17 mouse cellular contexts compared by ENCODE assay signal in genomic region chr1:77944327-77944645, GRCm38 (mm10).
"Had no signal": no experiment of that assay in that cellular context is flagged by ENCODE, and none has a peak within 500 bp of the region (broad histone marks: within the 10 kb centered on the region; RNA-seq: fewer than 3 reads in every experiment).

No protein-coding gene starts in this region.

- ATAC-seq: intestine, postnatal 0 days; lung, postnatal 0 days had no signal

- H3K9me3 ChIP-seq: liver, embryonic 15.5 days; neural tube, embryonic 12.5 days had no signal

- DNase-seq: kidney, adult 8-10 months; kidney, postnatal 36 days; layer of hippocampus, adult 9-11 months; layer of hippocampus, postnatal 36 days; lung, adult 2 months; lung, postnatal 36 days; retina, postnatal 1 day; right cerebral cortex, postnatal 4 days; spleen, adult 18-20 months; thymus, adult 2 months; thymus, postnatal 25 days had no signal

- H3K27ac ChIP-seq: kidney, postnatal 0 days; liver, embryonic 15.5 days; neural tube, embryonic 12.5 days had no signal

- H3K4me1 ChIP-seq: liver, embryonic 15.5 days; neural tube, embryonic 12.5 days had no signal

- H3K27me3 ChIP-seq: liver, embryonic 15.5 days; neural tube, embryonic 12.5 days had no signal

- H3K9ac ChIP-seq: liver, embryonic 15.5 days; neural tube, embryonic 12.5 days had no signal

- H3K36me3 ChIP-seq: liver, embryonic 15.5 days; neural tube, embryonic 12.5 days had no signal

- H3K4me2 ChIP-seq: liver, embryonic 11.5 days; liver, embryonic 15.5 days; neural tube, embryonic 12.5 days had no signal

- H3K4me3 ChIP-seq: liver, embryonic 15.5 days; neural tube, embryonic 12.5 days had no signal
